Mouse (Mus musculus) embryonic fibroblast, embryonic 13.5 days (primary cell): Measurements from ENCODE around the gene Tmem136.

ENCODE experiments used
- CTCF ChIP-seq: IDR thresholded peaks from 2 replicates; pipeline ENCODE4 v1.5.1; 2011; ENCODE audit warnings: mild to moderate bottlenecking, control low read depth, low read length, moderate library complexity, borderline replicate concordance; ENCODE audit not compliant: insufficient read depth
- POLR2A ChIP-seq: IDR thresholded peaks from 2 replicates; pipeline ENCODE4 v1.6.1; 2011; ENCODE audit warnings: low read depth, mild to moderate bottlenecking, control low read depth, low read length, moderate library complexity

GRCm38 (mm10) chr9:43155960-43156359 is 39.6 kb upstream of the Tmem136 start:
- no peak for TF ChIP-seq CTCF
- TF ChIP-seq POLR2A, result no peak
